Mouse (Mus musculus) intestine, embryonic 14.5 days (tissue): Measurements from ENCODE around the gene Astn2. TPM values are rescaled to one million over a fixed set of nuclear protein-coding genes. Genes with fewer than 3 reads are reported as not detected.
A peak's percentile ranks its signal among the peaks of the same experiment; 100 is the strongest.

Experiments
- ATAC-seq: fragments of 200-750 bp; cut with Nextera tagmentation; replicated peaks from 2 replicates; pipeline ENCODE4 v1.8.0; 2017; ENCODE audit warnings: low read depth, moderate number of reproducible peaks, moderate TSS enrichment, moderate library complexity; ENCODE audit not compliant: low FRiP score, low TSS enrichment
- DNase-seq: peaks from one replicate; pipeline ENCODE4 v3.0.0-alpha.2; 2018; ENCODE audit warnings: low spot score
- H3K27ac ChIP-seq: fragments of 300-500 bp; sonication (generic); 2 replicates; pipeline ENCODE4 v1.5.1; 2014; ENCODE audit warnings: low read depth, mild to moderate bottlenecking, control low read depth
- H3K27me3 ChIP-seq: fragments of 300-500 bp; sonication (generic); replicated peaks from 2 replicates; pipeline ENCODE4 v1.6.1; 2014; ENCODE audit warnings: low read length, control low read depth; ENCODE audit not compliant: control insufficient read depth, insufficient read depth
- H3K36me3 ChIP-seq: fragments of 300-500 bp; sonication (generic); 2 replicates; pipeline ENCODE4 v1.6.1; 2014; ENCODE audit warnings: low read length, control low read depth; ENCODE audit not compliant: control insufficient read depth, insufficient read depth
- H3K4me1 ChIP-seq: fragments of 300-500 bp; sonication (generic); replicated peaks from 2 replicates; pipeline ENCODE4 v1.6.1; 2014; ENCODE audit warnings: low read length, control low read depth, mixed read lengths; ENCODE audit not compliant: control insufficient read depth, insufficient read depth
- H3K4me2 ChIP-seq: fragments of 300-500 bp; sonication (generic); 2 replicates; pipeline ENCODE4 v1.6.1; 2014; ENCODE audit warnings: low read length
- H3K4me3 ChIP-seq: fragments of 300-500 bp; sonication (generic); 2 replicates; pipeline ENCODE4 v1.5.1; 2014; ENCODE audit warnings: low read depth, low read length, control low read depth, mixed read lengths
- H3K9ac ChIP-seq: fragments of 300-500 bp; sonication (generic); 2 replicates; pipeline ENCODE4 v1.6.1; 2014; ENCODE audit warnings: mild to moderate bottlenecking, low read length
- H3K9me3 ChIP-seq: fragments of 300-500 bp; sonication (generic); 2 replicates; pipeline ENCODE4 v1.6.1; 2016; ENCODE audit warnings: low read length, control low read depth; ENCODE audit not compliant: control insufficient read depth
- WGBS: fragments of 180-500 bp; shearing (Covaris S2); extraction: QIAGEN DNeasy Blood & Tissue Kit; methylation state at CpG from one replicate; pipeline ENCODE4 v1.1.7; 2014; 5-methylcytosine and 5-hydroxymethylcytosine counted together
- polyA plus RNA-seq: library from polyadenylated mRNA; unstranded; fragments of >200 nt; fragmentation: Nextera tagmentation; extraction: Ambion mirVana; gene quantifications from 2 replicates; pipeline ENCODE4 v1.2.1, GENCODE M21; 2014

Gene Astn2
- polyA plus RNA-seq, 1 experiment from 2014 or later: 0.96 TPM

DNA sequence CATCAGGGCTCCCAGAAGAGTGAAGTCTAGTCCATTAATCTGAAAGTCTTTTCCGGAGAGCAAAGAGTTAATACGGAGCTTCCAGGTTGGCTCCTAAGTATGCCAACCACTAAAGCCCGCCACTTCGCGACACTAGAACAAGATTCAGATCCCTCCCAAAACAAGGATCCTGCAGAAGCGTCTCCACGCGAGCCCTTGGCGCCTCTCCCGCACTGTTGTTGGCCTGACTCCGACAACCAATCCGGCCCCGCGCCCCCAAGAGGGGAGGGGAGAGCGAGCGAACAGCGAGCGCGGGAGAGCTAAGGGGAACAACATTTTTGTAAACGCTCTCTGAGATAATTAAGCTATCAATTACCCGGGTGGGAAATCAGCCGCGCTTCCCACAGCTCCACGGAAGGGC is 1.8 kb downstream of the Astn2 start:
- H3K36me3 ChIP-seq: no peaks in the 10 kb centered on the region
- H3K9ac ChIP-seq: no peak overlapping the region
- DNase-seq (no peak), ATAC-seq (no peak)
- peak overlapping the region; percentile 97 for H3K4me2 ChIP-seq
- no peaks in the 10 kb centered on the region; the same call in 1 of the 2 replicates for H3K4me1 ChIP-seq
- H3K27ac ChIP-seq: no peak overlapping the region
- H3K4me3 ChIP-seq: peak overlapping the region; percentile 58
- under 1% methylated on average over 24 of the region's 24 CpGs for WGBS
- H3K9me3 ChIP-seq: no peaks in the 10 kb centered on the region
- peaks cover 59% of the 10 kb centered on the region for H3K27me3 ChIP-seq

DNA sequence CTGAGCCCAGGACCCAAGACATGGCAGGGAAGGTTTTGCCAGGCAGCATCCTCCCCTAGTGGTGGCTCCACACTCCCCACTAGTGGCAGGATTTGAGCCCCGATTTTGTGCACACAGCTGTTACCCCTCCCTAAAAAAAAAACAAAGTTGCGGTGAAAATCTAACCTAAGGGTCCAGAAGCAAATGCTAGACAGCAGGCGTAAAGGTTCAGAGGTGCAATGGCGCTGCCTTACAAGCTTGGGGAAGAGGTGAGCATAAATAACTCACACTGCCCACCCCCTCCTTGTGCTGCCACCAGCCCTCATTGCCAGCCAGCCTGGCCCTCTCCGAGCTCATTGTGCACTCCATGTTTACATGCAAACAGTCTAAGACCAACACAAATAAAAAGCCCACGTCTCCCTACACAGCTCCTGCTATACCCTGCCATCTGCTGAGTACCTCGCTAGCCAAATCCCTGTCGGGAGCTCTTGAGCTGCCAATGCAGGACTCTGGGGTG is 3.2 kb downstream of the Astn2 start:
- no peaks in the 10 kb centered on the region for H3K36me3 ChIP-seq
- no peaks in the 10 kb centered on the region for H3K9me3 ChIP-seq
- DNase-seq (no peak), ATAC-seq (no peak)
- H3K4me1 ChIP-seq: no peaks in the 10 kb centered on the region; the same call in 1 of the 2 replicates
- no peak overlapping the region for H3K27ac ChIP-seq
- no peak overlapping the region for H3K9ac ChIP-seq
- WGBS: 23% methylated on average over 8 of the region's 8 CpGs
- no peak overlapping the region for H3K4me3 ChIP-seq
- peaks cover 55% of the 10 kb centered on the region for H3K27me3 ChIP-seq
- H3K4me2 ChIP-seq: no peak overlapping the region

DNA sequence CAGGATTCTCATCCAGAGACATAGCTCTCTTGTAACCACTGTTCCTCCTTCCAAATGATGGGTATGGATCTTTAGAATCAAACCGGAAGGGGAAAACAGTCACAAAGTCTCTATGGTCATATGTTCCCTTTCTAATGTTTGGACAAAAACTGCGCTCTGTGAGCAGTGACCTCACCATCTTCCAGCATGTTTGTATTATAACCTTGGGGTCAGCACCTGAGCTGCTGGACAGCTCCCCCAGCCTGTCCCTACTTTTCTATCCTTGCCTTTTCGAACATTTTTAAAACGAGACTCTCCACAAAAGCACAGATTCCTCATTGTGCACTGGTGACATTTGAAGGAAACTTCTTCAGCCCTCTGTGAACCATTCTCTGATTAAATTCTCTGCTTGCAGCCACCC is 5.3 kb downstream of the Astn2 start:
- H3K27ac ChIP-seq: no peak overlapping the region
- 46% methylated on average over 4 of the region's 4 CpGs for WGBS
- H3K9ac ChIP-seq: no peak overlapping the region
- peaks cover 42% of the 10 kb centered on the region for H3K27me3 ChIP-seq
- no peak for ATAC-seq
- H3K4me2 ChIP-seq: no peak overlapping the region
- peak; percentile 76 for DNase-seq
- no peaks in the 10 kb centered on the region for H3K9me3 ChIP-seq
- H3K36me3 ChIP-seq: no peaks in the 10 kb centered on the region
- H3K4me1 ChIP-seq: no peaks in the 10 kb centered on the region; the same call in 1 of the 2 replicates
- no peak overlapping the region for H3K4me3 ChIP-seq

DNA sequence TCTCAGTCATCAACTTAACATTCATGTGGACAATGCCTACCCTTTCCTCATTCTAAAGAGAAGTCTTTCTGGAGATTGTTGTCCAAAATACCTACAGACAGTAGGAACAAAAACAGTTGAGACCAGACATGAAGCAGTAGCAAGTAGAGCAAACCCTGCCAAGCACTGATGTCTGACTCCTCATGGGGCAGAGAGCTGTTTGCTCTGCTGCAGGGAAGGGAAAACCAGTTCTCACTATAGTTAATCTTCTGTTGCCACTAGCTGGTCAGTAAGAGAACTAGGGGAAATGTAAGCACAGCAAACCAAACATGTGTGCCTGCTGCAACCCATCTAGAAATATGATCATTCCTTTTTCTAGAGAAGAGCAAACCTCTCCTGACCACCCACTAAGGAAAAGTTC is 7.2 kb downstream of the Astn2 start:
- ATAC-seq: no peak
- Histone ChIP-seq H3K4me3 (no peak overlapping the region), H3K9ac (no peak overlapping the region), H3K36me3 (no peaks in the 10 kb centered on the region), H3K4me2 (no peak overlapping the region), H3K27me3 (peaks cover 27% of the 10 kb centered on the region), H3K4me1 (no peaks in the 10 kb centered on the region), H3K27ac (no peak overlapping the region), H3K9me3 (no peaks in the 10 kb centered on the region)
- DNase-seq: no peak

DNA sequence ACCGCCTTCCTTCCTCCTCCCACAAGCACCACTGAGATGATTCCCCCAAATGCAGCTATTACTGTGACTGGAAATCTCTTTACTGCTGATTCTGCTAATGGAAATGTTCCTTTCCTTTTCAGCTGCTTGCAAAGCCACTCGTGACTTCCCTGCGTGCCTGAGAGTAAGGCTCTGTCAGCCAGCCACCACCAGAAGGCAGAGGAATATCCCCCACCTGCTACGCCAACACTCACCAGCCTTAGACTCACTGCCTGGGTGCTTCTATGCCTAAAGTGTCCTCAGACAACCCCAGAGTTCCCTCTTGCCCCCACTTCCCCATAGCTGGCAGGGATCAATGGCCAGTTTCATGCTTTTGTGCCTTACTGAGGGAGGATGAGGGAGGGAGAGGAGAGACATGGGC is 11.1 kb downstream of the Astn2 start:
- H3K27me3 ChIP-seq: no peaks in the 10 kb centered on the region
- H3K27ac ChIP-seq: no peak overlapping the region
- H3K9ac ChIP-seq: no peak overlapping the region
- no peak overlapping the region for H3K4me2 ChIP-seq
- ATAC-seq (no peak), DNase-seq (no peak)
- H3K4me1 ChIP-seq: no peaks in the 10 kb centered on the region
- no peaks in the 10 kb centered on the region for H3K9me3 ChIP-seq
- no peak overlapping the region for H3K4me3 ChIP-seq
- no peaks in the 10 kb centered on the region for H3K36me3 ChIP-seq
- 68% methylated on average over 4 of the region's 4 CpGs for WGBS

DNA sequence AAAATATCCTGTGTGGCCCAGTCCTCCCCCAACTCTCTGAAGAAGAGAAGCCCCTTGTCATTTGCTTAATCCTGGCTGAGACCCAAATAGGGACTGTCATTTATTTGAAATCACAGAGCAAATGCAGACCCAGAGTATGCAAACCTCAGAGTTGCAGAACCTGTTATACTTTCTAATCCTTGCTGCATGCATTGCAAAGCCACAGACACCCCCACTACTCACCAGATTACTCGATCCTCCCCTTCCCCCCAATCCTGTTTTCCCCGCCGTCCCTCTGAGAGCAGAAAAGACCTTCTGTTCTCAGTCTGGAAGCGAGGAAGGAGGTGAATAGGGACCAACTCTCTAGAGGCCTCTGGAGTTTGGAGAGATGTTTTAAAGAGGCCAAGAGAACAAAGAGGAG is 13.9 kb downstream of the Astn2 start:
- ATAC-seq (no peak), DNase-seq (no peak)
- Histone ChIP-seq H3K4me1 (no peaks in the 10 kb centered on the region), H3K36me3 (no peaks in the 10 kb centered on the region), H3K4me2 (no peak overlapping the region), H3K27ac (no peak overlapping the region), H3K27me3 (no peaks in the 10 kb centered on the region), H3K9me3 (no peaks in the 10 kb centered on the region), H3K4me3 (no peak overlapping the region), H3K9ac (no peak overlapping the region)
- WGBS: 36% methylated on average over 4 of the region's 4 CpGs

DNA sequence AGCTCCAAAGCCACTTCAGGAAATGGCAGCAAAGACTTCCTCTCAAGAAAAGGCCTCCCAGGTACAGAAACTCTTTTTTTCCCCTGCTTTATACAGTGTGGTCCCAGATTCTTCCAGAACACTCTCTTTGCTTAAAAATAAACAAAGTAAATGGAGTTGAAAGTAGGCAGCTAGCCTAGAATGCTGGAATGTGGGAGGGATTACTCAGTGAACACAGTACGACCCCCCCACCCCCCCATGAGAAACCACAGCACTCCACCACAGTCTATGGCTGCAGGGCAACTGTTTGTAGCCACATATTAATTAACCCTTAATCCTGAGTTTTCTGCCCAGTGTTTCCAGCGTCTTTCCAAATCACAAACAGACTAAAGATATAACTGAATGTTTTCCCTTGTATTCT is 25.8 kb downstream of the Astn2 start:
- Histone ChIP-seq H3K4me2 (no peak overlapping the region), H3K27ac (no peak overlapping the region), H3K27me3 (no peaks in the 10 kb centered on the region), H3K9ac (no peak overlapping the region), H3K4me1 (peaks cover 6% of the 10 kb centered on the region; the same call in 1 of the 2 replicates), H3K9me3 (no peaks in the 10 kb centered on the region), H3K4me3 (no peak overlapping the region), H3K36me3 (no peaks in the 10 kb centered on the region)
- ATAC-seq (no peak), DNase-seq (no peak)
- WGBS: 16% methylated on average over 2 of the region's 2 CpGs

DNA sequence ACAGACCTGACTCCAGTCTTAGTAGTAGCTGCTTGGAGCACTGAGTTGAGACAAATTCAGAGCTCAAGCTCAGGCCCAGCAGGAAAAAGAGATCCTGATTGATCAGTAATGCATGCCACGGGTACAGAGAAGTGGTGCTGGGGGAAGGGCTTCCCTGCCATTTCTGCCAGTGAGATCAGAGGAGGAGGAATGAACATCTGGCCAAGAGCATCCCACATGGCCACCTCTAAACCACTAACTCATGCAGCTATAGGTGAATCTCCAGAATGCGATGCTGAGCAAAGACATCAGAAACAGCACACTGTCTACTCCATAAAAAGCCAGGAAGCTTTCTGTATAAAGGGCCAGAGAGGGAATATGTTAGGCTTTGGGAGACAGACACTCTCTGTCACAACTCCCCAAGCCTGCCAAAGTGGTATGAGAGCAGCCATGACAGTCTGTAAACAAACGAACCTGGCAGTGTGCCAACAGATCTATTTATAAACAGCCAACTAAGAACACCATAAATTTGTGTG is 33.8 kb downstream of the Astn2 start:
- no peaks in the 10 kb centered on the region for H3K36me3 ChIP-seq
- 35% methylated on average over 3 of the region's 3 CpGs for WGBS
- no peak overlapping the region for H3K9ac ChIP-seq
- no peaks in the 10 kb centered on the region for H3K4me1 ChIP-seq
- no peaks in the 10 kb centered on the region for H3K27me3 ChIP-seq
- no peak for DNase-seq
- no peak overlapping the region for H3K4me3 ChIP-seq
- ATAC-seq: no peak
- H3K27ac ChIP-seq: peak overlapping the region; percentile 33; the same call in 1 of the 2 replicates
- H3K9me3 ChIP-seq: no peaks in the 10 kb centered on the region
- no peak overlapping the region for H3K4me2 ChIP-seq

DNA sequence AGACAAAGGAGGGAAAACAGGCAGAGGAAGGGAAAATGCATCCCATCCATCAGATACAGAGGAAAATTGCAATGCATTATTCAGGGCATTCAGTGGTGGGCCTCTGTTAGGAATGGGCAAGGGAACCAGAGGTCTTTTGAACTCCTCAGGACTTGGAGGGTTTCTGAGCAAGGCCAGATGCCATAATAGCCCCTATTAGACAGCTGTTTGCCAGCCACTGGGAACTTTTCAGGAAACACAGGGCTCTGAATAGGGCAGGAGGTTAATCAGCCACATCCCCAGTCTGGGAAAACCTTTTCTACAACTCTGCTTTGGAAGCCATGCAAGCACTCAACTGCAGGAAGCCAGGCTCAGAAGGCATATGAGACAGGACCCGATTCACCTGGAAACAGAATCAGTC is 38.9 kb downstream of the Astn2 start:
- Histone ChIP-seq H3K4me2 (no peak overlapping the region), H3K27me3 (no peaks in the 10 kb centered on the region), H3K9me3 (no peaks in the 10 kb centered on the region), H3K4me3 (no peak overlapping the region), H3K27ac (no peak overlapping the region), H3K9ac (no peak overlapping the region), H3K4me1 (no peaks in the 10 kb centered on the region), H3K36me3 (no peaks in the 10 kb centered on the region)
- ATAC-seq: no peak
- WGBS: 39% methylated on average over 1 of the region's 1 CpGs
- DNase-seq: no peak
